Mouse (Mus musculus) hindlimb bud, embryonic 11.5 days (tissue): ENCODE measurements at regions not wholly inside any gene's neighbourhood (a gene's known extent, or its start where the extent isn't known, plus 50 kb on each side); places are given as distances from the start of the nearest gene placed in this dataset.

Experiments
- DNase-seq: peaks from one replicate; pipeline ENCODE4 v3.0.0-alpha.2; 2012; ENCODE audit warnings: low read depth, low spot score; ENCODE audit errors: extremely low spot score

DNA sequence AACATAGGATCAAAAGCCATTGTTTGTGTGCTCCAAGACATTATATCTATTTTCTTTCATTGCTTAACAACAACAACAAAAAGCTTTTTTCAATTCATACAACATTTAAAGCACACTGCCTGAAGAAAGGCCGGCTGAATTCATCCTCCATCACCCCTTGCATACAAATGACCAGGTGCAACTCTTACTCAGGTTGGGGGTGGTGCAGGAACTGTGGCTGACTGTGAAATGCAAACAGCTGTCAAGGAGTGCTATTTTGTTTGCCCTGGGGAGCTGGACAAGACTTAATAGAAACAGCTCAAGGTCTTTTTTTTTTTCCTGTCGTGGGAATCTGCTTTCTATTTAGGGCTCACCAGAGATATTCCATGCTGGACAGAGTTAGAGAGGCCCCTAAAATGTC, 406.6 kb upstream of the Cldn34d start:
- DNase-seq: no peak

DNA sequence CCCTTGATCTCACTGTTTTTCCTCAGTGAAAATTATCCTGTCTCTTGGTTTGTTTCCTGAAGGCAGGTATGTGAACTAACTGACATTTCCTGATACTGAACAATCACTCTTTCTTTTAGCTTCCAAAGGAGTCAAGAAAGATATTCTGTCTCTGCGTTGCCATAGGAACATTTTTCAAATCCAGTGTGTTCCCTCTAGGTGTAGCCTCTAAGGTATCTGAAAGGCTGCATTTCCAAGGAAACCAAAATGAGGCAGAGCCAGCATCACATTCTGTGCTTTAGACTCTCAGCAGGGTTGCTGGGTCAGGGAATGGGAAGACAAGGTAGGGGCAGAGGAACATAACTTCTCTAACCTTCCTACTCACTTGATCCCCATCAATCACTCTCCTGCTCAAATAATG, 411.2 kb upstream of the Cldn34d start:
- DNase-seq: no peak

DNA sequence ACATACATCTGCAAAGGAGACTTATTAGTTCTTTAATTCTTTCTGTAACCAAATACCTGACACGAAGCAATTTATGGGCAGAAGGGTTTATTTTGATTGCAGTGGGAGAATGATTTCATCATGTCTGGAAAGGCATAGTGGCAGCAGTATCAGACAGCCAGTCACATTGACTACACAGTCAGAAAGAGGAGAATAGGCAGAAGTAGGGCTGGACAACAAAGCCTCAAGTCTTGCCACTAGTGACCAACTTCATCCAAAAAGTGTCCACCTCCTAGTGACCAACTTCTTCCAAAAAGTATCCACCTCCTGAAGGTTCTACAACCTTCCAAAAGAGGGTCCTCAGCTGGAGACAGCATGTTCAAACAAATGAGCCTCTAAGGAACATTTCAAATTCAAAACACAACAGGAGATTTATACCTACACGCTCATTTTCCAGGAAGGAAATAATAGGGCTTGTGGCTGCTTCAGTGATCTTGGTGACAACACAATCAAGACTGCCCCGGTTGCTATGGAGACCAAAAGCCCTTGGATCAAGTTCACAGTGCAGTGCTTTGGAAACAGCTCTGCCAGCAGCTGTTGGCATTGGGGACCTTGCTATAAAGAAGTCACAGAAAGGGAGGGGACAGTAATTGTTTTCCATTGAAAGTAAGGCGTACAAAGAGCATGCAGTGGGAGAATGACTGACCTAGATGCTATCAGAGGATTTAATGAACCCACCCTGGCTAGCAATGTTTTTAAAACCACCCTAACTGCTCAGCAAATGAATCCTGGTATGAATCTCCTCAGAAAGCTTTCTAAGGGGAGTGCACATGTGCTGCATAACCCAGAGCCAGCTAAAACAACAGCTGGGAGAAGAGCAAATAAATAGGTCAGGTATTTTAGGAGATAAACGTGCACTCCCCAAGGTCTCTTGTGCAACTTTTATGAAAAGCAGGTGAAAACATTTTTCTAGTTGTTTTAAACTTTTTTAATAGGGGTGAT, 448.0 kb upstream of the Cldn34d start:
- DNase-seq: peak; percentile 10

DNA sequence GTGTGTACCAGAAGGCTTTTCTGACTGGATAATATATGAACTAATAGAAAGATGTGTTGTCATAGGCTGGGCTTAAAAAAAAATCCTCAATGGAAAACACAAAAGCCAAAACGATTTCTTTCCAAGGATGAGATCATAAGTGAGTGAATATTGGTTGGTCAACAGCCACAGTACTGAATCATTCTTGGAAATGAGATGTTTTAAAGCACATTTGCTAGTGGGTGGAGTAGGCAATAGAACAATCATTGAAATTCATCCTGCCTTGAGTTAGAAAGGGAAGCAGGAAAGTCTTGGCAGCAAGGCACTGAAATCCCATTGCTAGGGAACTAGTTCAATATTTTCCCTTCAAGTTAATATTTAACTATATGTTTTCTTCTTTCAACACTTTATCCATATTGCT, 449.3 kb upstream of the Cldn34d start:
- DNase-seq: no peak

DNA sequence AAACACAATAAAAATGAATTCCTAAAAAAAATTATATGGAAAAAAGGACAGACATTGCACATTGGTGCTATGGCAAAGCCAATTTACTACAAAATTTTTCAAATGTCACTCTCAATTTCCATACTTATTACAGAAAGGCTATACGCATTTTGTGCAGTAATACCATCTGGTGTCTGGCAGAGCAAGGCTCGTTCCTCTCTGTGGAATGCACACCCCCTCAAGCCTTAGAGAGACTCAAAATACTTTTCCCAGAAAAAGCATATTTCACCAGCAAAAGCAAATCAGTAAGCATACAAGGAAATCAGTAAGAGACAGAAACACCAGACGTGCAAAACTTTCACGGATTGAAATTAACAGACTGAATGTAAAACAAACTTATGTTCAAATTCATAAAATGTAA, 431.0 kb upstream of the Tbl1x start:
- no peak for DNase-seq

DNA sequence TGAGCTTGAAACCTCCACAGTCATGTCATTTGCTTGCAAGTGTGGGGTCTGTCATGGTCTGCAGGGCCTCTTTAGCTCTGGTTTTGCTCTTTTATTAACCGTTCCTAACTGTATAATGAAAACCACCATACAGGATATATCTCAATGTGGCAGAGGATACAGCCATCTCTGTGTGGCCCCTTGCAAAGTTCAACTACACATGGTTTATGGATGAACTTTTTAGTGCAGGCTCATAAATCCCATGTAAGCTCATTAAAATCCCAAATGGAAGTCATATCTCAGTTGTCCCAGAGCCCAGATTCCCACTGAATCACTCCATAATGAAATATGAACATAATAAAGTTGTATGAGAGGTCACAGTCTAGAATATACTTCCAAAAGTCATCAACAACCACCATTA, 428.1 kb upstream of the Tbl1x start:
- DNase-seq: no peak

DNA sequence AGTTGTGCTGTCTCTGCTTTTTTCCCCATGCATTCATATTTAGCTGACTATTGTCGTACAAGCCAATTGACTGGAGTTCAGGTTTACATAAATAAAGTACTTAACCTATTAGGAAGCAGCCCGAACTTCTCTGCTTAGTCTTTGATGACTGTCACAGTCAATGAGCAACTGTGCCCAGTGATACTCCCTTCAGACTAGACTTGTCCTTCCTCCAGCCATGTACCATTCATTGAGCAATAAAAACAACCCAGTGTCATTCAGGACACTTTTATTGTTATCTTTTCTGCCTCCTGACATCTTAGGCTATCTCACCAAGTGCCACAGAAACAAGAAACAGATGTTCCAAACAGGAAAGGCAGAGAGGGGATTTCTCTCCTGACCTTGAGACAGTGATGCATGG, 389.1 kb upstream of the Tbl1x start:
- no peak for DNase-seq
